Mouse (Mus musculus) kidney, postnatal 36 days (tissue): Measurements from ENCODE around the gene Il1rapl1.

ENCODE experiments used
- DNase-seq, 2 experiments: peaks; one replicate each; pipeline ENCODE4 v3.0.0; 2021 to 2022; ENCODE audit warnings: mixed read lengths in 2 of 2

The Il1rapl1 gene

DNA sequence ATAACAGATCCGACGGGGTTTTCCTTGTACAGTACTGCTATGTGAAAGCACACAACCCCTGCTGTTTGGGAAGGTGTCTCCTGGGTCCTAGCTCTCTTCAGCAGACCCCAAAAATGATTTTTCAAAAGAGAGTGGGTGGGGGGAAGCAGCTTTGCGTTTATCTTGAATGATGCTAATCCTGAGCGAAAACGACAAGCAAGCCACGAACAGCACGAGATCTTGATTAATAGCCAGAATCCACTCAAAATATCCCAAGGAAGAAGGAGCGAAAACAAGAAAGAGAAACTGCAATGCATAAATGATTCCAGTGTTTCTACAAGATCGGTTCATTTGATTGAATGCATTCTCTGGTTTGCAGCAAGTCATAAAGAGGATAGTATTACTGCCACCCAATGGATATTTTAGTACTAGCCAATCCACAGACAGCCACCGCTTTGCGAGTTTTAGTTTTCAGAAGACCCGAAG is at the start of gene Il1rapl1:
TSS of gene Il1rapl1 (minus strand) at position 37 of the 465 bp plus-strand sequence.
- no peak for DNase-seq

DNA sequence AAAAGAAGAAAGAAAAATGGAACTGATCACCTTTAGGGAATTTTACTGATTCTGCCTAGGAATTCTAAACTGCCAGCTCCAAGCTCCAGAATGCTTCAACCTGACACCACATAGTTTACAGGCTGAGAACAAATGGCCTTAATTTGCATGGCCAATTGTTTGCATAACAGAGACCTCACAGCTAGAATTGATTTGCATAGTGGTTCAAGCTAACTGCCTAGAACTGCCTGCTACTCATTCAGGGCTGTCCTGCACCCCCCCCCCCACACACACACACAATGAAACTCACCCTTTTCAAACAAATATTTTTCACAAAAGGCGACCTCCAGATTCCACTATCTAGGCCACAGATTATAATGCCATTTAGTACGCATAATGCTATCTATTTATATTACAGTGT is 42.6 kb upstream of the Il1rapl1 start:
- no peak for DNase-seq

DNA sequence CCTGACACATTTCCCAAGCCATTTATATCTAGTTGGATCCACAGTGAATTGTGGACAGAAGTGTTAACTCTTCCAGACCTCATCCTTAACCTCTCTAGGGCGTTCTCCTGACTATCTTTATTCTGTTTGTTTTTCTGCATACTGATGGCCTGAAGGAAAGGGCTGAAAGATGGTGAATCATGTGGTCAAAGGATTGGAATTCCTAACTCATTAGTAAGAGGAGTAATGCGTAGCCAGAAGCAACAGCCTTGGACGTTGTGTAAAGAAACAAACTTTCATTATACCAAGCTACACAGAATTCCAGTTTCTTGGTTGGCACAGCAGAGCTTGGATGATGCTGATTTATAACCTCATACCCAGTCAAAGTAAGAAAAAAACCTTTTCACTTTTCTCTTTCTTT is 10.2 kb upstream of the Il1rapl1 start:
- no peak for DNase-seq

DNA sequence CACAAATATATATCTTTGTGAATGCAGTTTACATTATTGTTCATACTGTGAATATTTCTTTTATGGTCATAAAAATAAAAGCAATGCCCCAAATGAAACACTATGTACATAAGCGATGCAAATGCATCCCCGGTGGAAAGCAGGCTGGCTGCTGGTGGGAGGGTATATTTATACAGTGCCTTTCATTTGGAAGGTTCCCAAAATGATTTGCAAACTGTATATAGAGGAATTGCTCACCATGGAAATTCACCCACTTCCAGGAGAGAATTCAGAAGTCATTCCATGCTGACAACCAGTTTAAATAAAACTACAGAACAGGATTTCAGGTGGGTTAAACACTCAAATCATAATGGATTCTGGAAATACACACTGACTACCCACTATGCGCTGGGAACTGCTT is 4.6 kb upstream of the Il1rapl1 start:
- no peak for DNase-seq

DNA sequence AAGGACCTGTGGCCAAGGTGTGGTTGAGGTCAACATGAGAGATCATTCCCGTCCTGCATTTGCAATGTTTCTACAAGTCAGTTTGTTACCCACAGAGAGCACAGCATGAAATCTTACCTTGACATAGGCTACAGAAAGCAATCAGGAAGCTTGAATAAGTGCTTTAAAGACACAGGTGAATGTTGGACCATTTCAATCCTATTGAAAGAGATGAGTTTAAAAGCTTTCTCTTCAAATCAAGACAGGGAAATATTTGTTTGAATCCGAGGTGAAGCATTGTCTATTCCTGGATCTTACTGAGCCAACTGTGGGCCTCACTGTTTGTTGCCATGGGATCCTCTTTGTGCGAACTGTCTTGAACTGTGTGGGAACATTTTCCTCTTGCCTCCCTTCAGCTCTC is 2.4 kb upstream of the Il1rapl1 start:
- no peak for DNase-seq

DNA sequence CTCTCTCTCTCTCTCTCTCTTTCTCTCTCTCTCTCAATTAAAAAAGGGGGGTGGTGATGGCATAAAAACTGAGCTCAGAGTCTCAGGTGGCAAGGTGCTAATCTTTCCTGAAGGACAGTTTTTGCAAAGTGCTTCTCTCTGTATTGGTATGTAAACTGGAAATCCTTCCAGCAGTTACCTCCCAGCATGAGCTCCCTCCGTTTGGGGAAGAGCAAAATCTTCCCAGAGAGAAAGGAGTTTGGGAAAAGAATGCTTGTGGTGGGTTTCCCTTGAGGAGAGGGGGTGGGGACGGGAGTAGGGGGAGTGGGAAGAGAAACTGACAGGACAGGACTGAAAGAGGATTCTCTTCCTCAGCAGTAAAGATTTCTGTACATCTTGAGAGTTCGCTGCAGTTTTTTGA is 881 bp upstream of the Il1rapl1 start:
- no peak for DNase-seq

DNA sequence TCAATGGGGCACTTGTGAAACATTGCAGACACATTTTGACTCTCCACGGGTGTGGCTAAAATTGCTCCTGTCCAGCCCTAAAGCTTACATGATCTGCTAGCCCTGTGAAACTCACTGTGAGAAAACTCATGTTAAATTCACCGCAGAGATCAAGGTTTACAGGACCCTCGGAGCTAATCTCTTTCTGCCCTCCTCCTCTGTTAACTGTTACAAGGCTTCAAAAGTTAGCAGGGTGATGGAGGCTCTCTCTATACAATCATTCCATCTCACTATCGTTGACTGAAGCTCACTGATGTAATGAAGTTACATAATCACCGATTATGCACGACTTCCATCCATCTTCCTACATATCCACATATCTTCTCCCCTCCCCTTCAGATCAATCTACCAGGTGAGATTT is 1.9 kb downstream of the Il1rapl1 start:
- DNase-seq, result no peak

DNA sequence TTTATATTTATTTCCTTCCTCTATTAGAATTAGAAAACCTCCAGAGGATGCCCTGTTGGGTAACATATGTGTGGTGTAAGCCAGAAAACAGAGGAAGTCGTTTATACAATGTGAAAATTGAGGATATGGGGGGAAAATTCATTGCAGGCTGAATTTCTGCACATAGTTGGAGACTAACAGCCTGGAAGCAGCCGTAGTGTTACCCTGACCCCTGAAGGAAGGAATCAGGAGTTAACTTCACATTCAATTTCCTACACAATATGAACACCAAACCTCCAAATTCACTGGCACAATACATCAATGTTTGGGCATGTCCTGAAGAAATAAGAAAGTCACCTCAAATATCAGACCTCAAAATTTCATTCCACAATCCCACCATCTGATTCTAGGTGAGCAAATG is 3.2 kb downstream of the Il1rapl1 start:
- DNase-seq, result no peak

DNA sequence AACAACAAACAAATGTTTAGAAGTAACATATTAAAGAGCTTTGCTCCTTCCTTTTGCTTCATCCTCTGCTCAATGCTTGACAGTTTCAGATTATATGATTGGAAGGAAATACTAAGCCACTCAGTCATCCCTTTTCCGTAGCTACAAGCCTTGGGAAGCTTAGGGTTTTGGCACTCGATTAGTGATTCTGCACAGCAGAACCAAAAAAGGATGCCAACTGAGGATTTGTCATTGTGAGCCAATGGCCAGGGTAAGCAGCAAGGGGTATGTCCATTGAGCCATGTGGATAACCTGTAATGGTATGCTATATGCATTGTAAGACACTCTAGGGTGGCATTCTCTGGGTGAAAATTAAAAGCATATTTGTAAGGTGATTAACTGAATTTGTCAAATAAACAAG is 5.7 kb downstream of the Il1rapl1 start:
- DNase-seq, result no peak

DNA sequence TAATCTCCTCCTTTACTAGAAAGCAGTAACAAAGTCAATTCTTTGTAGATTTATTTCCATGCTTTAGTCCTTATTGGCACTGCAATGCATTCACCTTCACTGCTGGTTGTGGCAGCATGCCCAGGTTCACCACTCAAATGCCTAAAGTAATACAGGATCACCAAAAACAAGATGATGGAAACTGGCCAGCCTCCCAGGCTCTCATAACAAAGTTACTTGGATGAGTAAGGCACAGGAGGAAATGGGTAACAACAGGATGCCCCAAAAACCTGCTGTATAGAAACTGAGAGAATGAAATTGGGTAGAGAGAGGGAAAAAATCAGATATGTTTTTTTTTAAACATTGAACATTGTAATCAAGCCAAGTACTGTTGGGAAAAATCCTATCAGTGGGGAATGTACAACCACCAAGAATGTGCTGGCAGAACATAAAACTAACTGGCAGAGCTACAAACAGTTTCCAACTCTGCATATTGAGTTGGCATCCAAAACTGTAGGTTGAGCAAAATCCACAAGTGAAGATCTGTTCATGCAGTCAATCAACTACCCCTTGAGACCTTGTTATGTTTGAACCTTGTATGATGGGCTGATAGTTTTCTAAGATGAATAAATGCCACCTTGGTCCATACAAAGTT is 21.4 kb downstream of the Il1rapl1 start:
- DNase-seq, result peak; percentile 0 to 2

DNA sequence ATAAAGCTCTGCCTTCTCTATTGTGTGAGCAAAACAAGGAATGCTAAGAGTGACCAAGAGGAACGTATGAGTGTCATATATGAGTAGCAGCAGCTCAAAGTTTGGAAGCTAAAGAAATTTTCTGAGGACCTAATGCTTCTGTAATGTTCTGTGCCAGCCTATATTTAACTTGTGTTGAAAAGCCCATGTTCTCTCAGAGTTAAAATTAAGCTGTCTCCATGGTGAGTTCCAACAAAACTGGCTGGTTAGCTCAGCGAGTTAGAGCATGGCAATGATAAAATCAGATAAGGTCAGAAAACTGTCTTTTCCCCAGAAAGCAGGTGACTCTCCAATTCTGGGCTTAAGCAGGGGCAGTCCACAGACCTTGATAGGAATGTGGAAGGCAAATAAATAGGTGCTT is 25.6 kb downstream of the Il1rapl1 start:
- no peak for DNase-seq

DNA sequence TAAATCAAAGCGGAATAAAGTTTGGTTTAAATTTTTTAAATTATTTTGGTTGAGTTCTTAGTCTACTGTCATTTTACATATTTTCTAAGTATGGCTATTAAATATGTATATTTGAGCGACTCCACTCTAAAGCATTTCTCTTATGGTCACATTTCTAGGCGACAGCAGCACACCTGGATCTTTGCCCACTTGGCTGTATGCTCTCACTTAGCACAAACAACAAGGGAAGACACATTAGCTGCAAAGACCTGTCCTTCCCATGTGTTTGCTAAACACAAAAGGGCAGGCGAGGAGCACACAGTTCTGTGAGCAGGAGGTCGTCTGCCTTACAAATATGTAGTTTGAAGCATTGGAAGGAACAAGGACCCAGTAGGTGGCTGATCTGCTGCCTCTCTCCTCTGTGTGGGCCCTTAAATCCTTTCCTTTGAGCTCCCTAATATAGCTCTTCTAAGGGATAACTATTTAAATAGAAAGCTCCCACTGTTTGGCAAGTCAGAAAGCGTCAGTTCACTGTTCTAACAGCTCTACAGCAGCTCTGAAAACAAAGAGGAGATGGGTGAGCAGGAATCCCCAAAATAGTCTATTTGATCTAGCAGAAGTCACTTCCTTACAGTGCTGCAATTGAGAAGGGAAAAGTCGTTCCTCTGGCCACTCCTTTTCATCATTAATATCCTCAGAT is 42.6 kb downstream of the Il1rapl1 start:
- DNase-seq, result no peak

DNA sequence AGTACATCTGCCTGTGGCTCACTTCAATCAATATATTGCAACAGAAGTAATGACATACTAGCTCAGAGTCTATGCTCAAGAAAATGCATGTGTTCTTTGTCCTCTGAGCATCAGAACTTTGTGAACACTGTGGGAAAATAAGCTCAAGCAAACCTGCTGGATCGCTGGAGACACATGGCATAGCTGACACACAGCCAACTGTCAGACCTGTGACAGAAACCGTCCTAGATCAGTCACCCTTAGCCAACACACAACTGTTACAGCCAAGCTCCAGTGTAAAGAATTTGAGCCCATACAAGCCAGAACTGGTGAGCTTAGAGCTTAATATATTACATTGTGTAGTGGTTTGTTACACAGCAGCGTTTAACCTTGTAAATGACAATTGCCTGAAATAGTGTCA is 45.1 kb downstream of the Il1rapl1 start:
- DNase-seq, result no peak

DNA sequence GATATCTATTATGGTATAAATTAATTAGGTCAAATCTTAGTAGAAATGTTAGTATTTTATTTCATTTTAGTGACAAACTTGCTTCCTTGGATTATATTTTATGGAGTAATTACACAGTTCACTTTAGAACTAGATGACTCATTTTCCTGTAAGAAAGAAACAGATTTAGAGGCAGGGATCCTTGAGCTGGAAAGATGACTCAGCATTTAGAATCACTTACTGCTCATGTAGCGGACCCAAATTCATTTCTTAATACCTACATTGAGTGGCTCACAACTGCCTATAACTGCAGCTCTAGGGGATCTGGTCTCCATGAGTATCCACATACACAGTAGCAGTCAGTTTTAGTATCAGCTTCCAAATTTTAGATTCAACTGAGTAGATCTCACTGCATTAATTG is 71.9 kb downstream of the Il1rapl1 start:
- DNase-seq, result no peak

DNA sequence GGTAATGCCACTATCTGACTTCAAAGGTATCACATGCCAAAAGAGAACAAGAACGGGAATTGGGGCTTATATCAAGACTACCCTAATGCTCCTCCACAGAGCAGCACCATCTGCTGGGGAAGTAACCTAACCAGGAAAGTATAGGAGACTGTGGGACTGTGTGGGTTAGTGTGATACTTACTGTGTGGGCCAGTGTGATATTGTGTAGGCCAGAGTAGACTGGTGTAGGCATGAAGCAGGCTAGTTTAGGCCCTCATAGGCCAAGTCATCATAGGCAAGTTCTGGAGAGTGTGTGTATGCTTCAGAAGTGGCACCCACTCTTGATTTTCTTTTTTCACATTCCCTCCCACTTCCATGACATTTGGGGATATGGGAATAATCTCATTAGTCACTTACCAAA is 76.5 kb downstream of the Il1rapl1 start:
- DNase-seq, result no peak

DNA sequence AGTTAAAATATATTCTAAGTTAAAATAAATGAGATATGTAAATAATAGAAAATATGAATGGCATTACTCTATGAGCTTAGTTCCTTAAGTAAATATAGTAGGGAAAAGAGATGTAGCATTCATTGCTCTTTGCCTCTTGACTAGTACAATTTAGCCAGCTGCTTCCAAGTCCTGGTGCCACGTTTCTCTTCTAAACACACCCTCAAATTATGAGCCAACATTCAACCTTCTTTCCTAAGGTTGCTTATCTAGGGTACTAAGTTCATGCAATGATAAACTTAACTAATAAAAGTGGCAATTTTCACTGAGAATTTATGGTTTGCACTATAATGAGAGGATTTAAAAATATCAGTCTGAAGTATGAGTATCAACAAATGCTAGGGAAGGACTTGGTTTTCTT is 218.3 kb downstream of the Il1rapl1 start:
- no peak for DNase-seq

DNA sequence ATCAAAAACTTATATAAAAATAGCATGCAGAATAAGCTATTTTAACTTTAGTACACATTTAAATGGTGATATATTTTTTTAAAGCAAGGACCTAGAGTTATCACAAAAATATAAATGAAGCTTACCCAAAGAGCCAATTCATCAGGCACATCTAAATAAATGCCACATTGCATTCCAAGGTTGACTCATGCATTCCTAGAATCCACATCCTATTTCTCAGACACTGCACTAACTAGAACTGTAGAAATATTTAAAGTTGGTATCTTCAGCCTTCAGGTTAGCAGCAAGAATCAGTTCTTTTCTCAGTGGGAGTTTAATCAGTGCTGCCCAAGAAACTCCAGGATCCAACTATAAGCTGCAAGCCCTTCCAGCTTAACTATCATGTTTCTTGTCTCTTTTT is 223.5 kb downstream of the Il1rapl1 start:
- DNase-seq, result no peak

DNA sequence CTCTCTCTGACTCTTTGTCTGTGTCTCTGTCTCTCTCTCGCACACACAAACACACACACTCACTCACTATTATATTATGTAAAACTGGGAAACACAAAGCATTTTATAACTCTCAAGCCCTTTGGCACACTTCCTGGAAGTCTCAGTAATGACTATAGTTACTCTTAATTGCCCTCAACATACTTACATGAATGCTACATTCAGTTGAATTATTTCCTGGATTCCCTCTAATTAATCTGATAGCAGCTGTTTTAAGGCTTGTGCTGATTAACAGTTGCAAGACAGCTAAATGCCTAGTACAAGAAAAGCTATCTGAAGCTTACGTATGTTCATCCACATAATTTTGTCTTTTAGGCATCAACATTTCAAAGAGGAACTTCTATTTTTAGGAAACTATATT is 261.3 kb downstream of the Il1rapl1 start:
- no peak for DNase-seq

DNA sequence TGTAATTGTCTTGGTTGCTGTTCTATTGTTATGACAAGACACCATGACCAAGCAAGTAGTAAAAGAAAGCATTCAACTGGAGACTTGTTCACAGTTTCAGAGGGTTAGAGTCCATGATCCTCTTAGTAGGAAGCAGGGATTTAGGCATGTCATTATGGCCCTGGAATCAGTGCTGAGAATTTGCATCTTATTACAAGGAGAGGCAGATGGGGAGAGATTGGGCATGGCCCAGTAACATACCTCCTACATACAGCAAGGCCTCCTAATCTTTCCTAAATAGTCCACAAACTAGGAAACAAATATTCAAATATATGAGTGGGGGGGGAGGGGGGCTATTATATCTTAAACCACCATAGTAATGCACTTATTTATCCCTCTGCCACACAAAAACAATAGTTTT is 301.6 kb downstream of the Il1rapl1 start:
- DNase-seq, result no peak

DNA sequence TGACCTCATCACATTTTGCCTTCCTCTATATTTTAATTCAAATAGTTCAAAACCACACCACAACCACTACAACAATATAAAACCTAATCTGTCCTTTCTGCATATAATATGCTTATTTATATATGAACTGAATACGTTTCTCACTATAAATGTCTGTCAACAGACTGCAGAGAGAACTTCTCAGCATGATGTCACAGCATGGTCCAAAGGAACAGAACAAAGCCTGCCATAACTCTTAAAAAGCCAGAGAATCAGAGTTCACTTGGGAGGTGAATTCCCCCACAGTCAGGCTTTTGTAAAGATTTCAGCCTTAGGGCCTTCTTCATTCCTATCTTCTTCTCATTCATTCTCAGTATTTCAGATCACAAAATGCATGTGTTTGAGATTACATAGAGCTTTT is 307.7 kb downstream of the Il1rapl1 start:
- DNase-seq, result no peak

DNA sequence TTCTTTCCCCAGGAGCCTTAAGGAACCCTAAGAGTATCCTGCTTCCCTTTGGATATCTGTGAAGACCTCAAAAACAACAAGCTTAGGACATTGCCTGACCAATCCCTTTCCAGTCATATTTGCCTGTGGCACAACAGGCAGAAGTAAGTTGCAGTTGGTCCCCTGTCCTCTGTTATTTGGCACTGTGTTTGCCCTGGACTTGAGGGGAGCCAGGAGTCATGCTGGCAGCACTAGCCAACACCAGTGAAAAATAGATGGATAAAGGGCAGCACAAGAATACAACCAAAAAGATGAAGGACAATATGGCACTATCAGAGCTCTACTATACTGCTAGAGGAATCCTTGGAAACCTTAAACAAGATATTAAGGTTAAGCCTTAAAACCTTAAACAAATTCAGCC is 322.4 kb downstream of the Il1rapl1 start:
- DNase-seq, result no peak

DNA sequence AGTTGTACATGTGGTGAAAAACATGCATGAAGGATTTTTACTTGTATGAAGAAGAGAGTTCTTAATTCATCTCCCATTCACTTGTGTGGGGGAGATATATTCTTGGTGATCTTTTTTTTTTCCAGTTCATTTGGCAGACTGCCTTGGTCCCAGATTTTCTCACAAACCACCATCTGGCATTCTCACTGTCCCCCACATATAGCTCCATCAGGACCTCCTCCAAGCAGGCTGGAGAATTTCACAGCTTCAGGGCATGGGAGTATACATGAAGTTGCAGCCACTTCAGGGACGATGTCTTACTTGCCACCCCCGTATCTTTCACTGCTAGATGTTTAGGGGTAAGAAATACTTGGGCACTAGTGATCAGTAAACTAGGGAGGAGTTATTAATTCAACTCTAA is 404.9 kb downstream of the Il1rapl1 start:
- no peak for DNase-seq

DNA sequence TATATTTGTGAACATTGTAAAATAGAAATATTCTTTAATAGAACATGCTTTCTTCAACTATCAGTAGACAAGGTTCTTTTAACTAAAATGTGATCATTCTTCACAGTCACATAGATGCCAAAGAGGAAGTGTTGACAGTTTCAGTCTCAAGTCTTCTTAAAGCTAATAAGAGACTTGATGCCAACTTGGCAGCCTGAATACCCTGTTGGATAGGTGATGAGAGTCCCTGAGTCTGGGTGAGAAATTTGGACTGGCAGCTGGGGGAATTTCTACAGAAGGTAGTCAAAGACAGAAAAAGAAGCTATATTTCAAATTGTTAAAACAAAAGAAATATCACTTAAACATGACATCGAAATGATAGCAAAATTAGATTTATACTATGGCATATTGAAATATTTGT is 451.6 kb downstream of the Il1rapl1 start:
- no peak for DNase-seq

DNA sequence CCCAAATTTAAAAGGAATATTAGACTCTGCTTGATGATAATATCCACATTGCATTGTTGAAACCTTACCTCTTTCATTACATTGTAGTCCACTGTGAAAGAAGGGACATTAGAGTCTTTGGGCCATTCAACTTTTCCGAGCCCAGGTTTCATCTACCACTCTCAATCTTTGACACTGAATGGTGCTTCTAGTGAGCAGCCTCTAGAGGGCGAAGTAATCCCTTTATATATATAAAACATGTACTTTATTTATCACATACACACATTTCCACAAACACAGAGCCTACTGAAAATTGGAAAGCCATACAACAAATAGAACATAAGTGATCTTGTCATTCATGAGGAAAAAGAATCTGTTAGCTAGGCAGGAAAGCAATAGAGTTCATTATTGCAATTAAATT is 459.8 kb downstream of the Il1rapl1 start:
- DNase-seq, result no peak

DNA sequence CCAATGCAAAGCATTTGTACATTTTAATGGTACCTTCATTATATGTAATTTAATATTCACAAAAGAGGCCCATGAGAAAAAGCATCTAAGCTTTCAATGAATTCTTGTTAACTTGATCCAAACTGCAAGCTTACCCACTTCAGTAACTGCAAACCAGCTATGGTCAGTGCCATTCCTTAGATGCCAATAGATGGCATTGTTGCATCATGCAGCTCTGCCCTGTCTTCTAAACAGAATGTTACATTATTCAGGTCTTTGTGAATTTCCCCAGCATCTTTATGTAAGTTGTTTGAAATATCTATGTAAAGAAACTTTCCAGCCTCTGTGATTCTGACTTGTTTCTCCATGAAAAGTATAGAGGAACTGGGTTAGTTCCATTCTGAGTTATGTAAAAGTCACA is 514.5 kb downstream of the Il1rapl1 start:
- no peak for DNase-seq
